Mouse (Mus musculus) neural tube, embryonic 14.5 days (tissue): ENCODE results near the gene Faap100. TPM values are rescaled to one million over a fixed set of nuclear protein-coding genes. Genes with fewer than 3 reads are reported as not detected.
A peak's percentile ranks its signal among the peaks of the same experiment; 100 is the strongest.
"Not testable (repeated sequence)": the region's sequence is repeated elsewhere in the genome, so short reads cannot be mapped to it uniquely, and the experiment has no call there.

Source experiments
- ATAC-seq: fragments of 200-750 bp; cut with Nextera tagmentation; 2 replicates; pipeline ENCODE4 v1.8.0; 2017; ENCODE audit warnings: low read depth, mild to moderate bottlenecking, moderate TSS enrichment, moderate library complexity
- H3K27ac ChIP-seq: fragments of 300-500 bp; sonication (generic); 2 replicates; pipeline ENCODE4 v1.5.1; 2014; ENCODE audit warnings: low read depth, mild to moderate bottlenecking, control low read depth, low read length, moderate library complexity, mixed read lengths
- H3K27me3 ChIP-seq: fragments of 300-500 bp; sonication (generic); 2 replicates; pipeline ENCODE4 v1.6.1; 2014; ENCODE audit warnings: low read length; ENCODE audit not compliant: control insufficient read depth, insufficient read depth
- H3K36me3 ChIP-seq: fragments of 300-500 bp; sonication (generic); 2 replicates; pipeline ENCODE4 v1.6.1; 2014; ENCODE audit warnings: low read length, mixed read lengths; ENCODE audit not compliant: control insufficient read depth, insufficient read depth
- H3K4me1 ChIP-seq: fragments of 300-500 bp; sonication (generic); 2 replicates; pipeline ENCODE4 v1.6.1; 2014; ENCODE audit warnings: low read length; ENCODE audit not compliant: control insufficient read depth, insufficient read depth
- H3K4me2 ChIP-seq: fragments of 300-500 bp; sonication (generic); 2 replicates; pipeline ENCODE4 v1.6.1; 2014; ENCODE audit warnings: mild to moderate bottlenecking, low read depth, low read length, control low read depth
- H3K4me3 ChIP-seq: fragments of 300-500 bp; sonication (generic); 2 replicates; pipeline ENCODE4 v1.5.1; 2014; ENCODE audit warnings: low read depth, low read length, control low read depth, mixed read lengths
- H3K9ac ChIP-seq: fragments of 300-500 bp; sonication (generic); replicated peaks from 2 replicates; pipeline ENCODE4 v1.6.1; 2014; ENCODE audit warnings: low read depth, mild to moderate bottlenecking, control low read depth, low read length, mixed read lengths
- H3K9me3 ChIP-seq: fragments of 300-500 bp; sonication (generic); 2 replicates; pipeline ENCODE4 v1.6.1; 2016; ENCODE audit warnings: low read length; ENCODE audit not compliant: control insufficient read depth
- WGBS: fragments of 180-500 bp; shearing (Covaris S2); extraction: QIAGEN DNeasy Blood & Tissue Kit; methylation state at CpG from one replicate; pipeline ENCODE4 v1.1.7; 2014; 5-methylcytosine and 5-hydroxymethylcytosine counted together
- polyA plus RNA-seq: library from polyadenylated mRNA; unstranded; fragments of >200 nt; fragmentation: Nextera tagmentation; extraction: Ambion mirVana; gene quantifications from 2 replicates; pipeline ENCODE4 v1.2.1, GENCODE M21; 2014

Gene Faap100
- polyA plus RNA-seq: 74.8 and 86.8 TPM in 2 replicates

- Histone ChIP-seq H3K27ac (peak within 1 kb of the TSS; percentile 70), H3K27me3 (no peaks in the 10 kb centered on the region), H3K9me3 (no peaks in the 10 kb centered on the region), H3K4me2 (peak within 1 kb of the TSS; percentile 93), H3K36me3 (peaks cover 44% of the 10 kb centered on the region), H3K9ac (peak within 1 kb of the TSS; percentile 82), H3K4me3 (peak within 1 kb of the TSS; percentile 82), H3K4me1 (peaks cover 15% of the 10 kb centered on the region)
- WGBS: 10% methylated on average over 52 of the region's 54 CpGs
- peak; percentile 89 for ATAC-seq
Measured at GRCm38 (mm10) chr11:120378611-120379540, at the start of gene Faap100. Gene Faap100 (minus strand): TSS chr11:120378764.

- no peak overlapping the region for H3K4me2 ChIP-seq
- H3K4me1 ChIP-seq: no peaks in the 10 kb centered on the region; the same call in 1 of the 2 replicates
- ATAC-seq: no peak
- H3K27ac ChIP-seq: no peak overlapping the region
- H3K9me3 ChIP-seq: no peaks in the 10 kb centered on the region
- peaks cover 57% of the 10 kb centered on the region for H3K36me3 ChIP-seq
- no peaks in the 10 kb centered on the region for H3K27me3 ChIP-seq
- 94% methylated on average over 3 of the region's 3 CpGs for WGBS
- H3K9ac ChIP-seq: no peak overlapping the region
- no peak overlapping the region for H3K4me3 ChIP-seq
Measured at GRCm38 (mm10) chr11:120426727-120427126, 48.2 kb upstream of the Faap100 start.

- Histone ChIP-seq H3K27me3 (no peaks in the 10 kb centered on the region), H3K9ac (no peak overlapping the region), H3K36me3 (peaks cover 66% of the 10 kb centered on the region), H3K9me3 (no peaks in the 10 kb centered on the region), H3K4me3 (no peak overlapping the region), H3K27ac (no peak overlapping the region), H3K4me1 (no peaks in the 10 kb centered on the region; the same call in 1 of the 2 replicates), H3K4me2 (no peak overlapping the region)
- 61% methylated on average over 9 of the region's 9 CpGs for WGBS
- no peak for ATAC-seq
Measured at GRCm38 (mm10) chr11:120423569-120424295, 45.2 kb upstream of the Faap100 start.

- Histone ChIP-seq H3K9me3 (no peaks in the 10 kb centered on the region), H3K4me3 (no peak overlapping the region), H3K36me3 (peaks cover 60% of the 10 kb centered on the region), H3K4me1 (no peaks in the 10 kb centered on the region; the same call in 1 of the 2 replicates), H3K27ac (no peak overlapping the region), H3K27me3 (no peaks in the 10 kb centered on the region), H3K4me2 (no peak overlapping the region), H3K9ac (no peak overlapping the region)
- WGBS: 72% methylated on average over 13 of the region's 13 CpGs
- ATAC-seq: no peak
Measured at GRCm38 (mm10) chr11:120422651-120423568, 44.3 kb upstream of the Faap100 start.

- no peaks in the 10 kb centered on the region for H3K27me3 ChIP-seq
Measured at GRCm38 (mm10) chr11:120418592-120418991, 40.0 kb upstream of the Faap100 start.

GRCm38 (mm10) chr11:120417852-120418251 is 39.3 kb upstream of the Faap100 start:
- peaks cover 47% of the 10 kb centered on the region for H3K36me3 ChIP-seq
- H3K4me1 ChIP-seq: no peaks in the 10 kb centered on the region
- no peak overlapping the region for H3K9ac ChIP-seq
- no peak for ATAC-seq
- H3K27me3 ChIP-seq: no peaks in the 10 kb centered on the region
- no peaks in the 10 kb centered on the region for H3K9me3 ChIP-seq
- H3K4me3 ChIP-seq: no peak overlapping the region
- no peak overlapping the region for H3K4me2 ChIP-seq
- H3K27ac ChIP-seq: no peak overlapping the region
- WGBS: 94% methylated on average over 7 of the region's 7 CpGs

More at GRCm38 (mm10) chr11:120418592-120418991, 40.0 kb upstream of the Faap100 start:
- peaks cover 40% of the 10 kb centered on the region for H3K36me3 ChIP-seq
- H3K27ac ChIP-seq: no peak overlapping the region
- no peak overlapping the region for H3K4me3 ChIP-seq
- H3K9me3 ChIP-seq: no peaks in the 10 kb centered on the region
- no peak overlapping the region for H3K4me2 ChIP-seq
- no peak overlapping the region for H3K9ac ChIP-seq
- 95% methylated on average over 1 of the region's 1 CpGs for WGBS
- no peaks in the 10 kb centered on the region; the same call in 1 of the 2 replicates for H3K4me1 ChIP-seq
- ATAC-seq: no peak

- not testable (repeated sequence) for H3K4me2 ChIP-seq, H3K27ac ChIP-seq, H3K27me3 ChIP-seq, ATAC-seq, H3K9ac ChIP-seq, H3K9me3 ChIP-seq, H3K4me3 ChIP-seq, H3K4me1 ChIP-seq
- H3K36me3 ChIP-seq: peaks cover 63% of the 10 kb centered on the region
- WGBS: 98% methylated on average over 7 of the region's 10 CpGs
Measured at GRCm38 (mm10) chr11:120413621-120414020, 35.1 kb upstream of the Faap100 start.

GRCm38 (mm10) chr11:120406445-120406844 is 27.9 kb upstream of the Faap100 start:
- Histone ChIP-seq H3K4me1 (no peaks in the 10 kb centered on the region), H3K9ac (no peak overlapping the region), H3K27ac (no peak overlapping the region), H3K36me3 (peaks cover 72% of the 10 kb centered on the region), H3K4me2 (no peak overlapping the region), H3K4me3 (no peak overlapping the region), H3K27me3 (no peaks in the 10 kb centered on the region), H3K9me3 (no peaks in the 10 kb centered on the region)
- no peak for ATAC-seq
- WGBS: 87% methylated on average over 1 of the region's 1 CpGs
